Mouse (Mus musculus) olfactory bulb, adult 2 months (tissue): ENCODE results near the gene Coro1c. TPM values are rescaled to one million over a fixed set of nuclear protein-coding genes. Genes with fewer than 3 reads are reported as not detected.

Source experiments
- H3K27ac ChIP-seq: fragments of 200-500 bp; 2 replicates; pipeline ENCODE4 v1.5.1; 2012; ENCODE audit warnings: low read depth, low read length; ENCODE audit not compliant: insufficient read depth
- H3K4me1 ChIP-seq: fragments of 200-500 bp; 2 replicates; pipeline ENCODE4 v1.6.1; 2012; ENCODE audit warnings: low read length; ENCODE audit not compliant: control insufficient read depth, insufficient read depth
- H3K4me3 ChIP-seq: fragments of 200-500 bp; 2 replicates; pipeline ENCODE4 v1.5.1; 2012; ENCODE audit warnings: mild to moderate bottlenecking, low read depth, low read length, moderate library complexity; ENCODE audit not compliant: insufficient read depth
- CTCF ChIP-seq: fragments of 200-500 bp; IDR thresholded peaks from 2 replicates; pipeline ENCODE4 v1.5.1; 2012; ENCODE audit warnings: low read depth, mild to moderate bottlenecking, low read length, moderate library complexity; ENCODE audit not compliant: insufficient read depth
- POLR2A ChIP-seq: fragments of 200-500 bp; IDR thresholded peaks from 2 replicates; pipeline ENCODE4 v1.6.1; 2012; ENCODE audit warnings: mild to moderate bottlenecking, low read depth, low read length, moderate library complexity; ENCODE audit not compliant: insufficient read depth
- WGBS: fragments of 180-500 bp; shearing (Covaris S2); methylation state at CpG from one replicate; pipeline ENCODE4 v1.1.7; 2018; 5-methylcytosine and 5-hydroxymethylcytosine counted together
- polyA plus RNA-seq: library from polyadenylated mRNA; stranded (reverse); fragments of >200 nt; gene quantifications from 2 replicates; pipeline ENCODE4 v1.2.4, GENCODE M21; 2012; ENCODE audit warnings: low replicate concordance; ENCODE audit not compliant: missing spikeins, insufficient read depth, insufficient read length

Gene Coro1c
- polyA plus RNA-seq, 1 experiment = not detected

- peak; percentile 25; the same call in 1 of the 2 replicates for TF ChIP-seq CTCF
- no peak for TF ChIP-seq POLR2A
- H3K4me1 ChIP-seq = peaks cover 22% of the 10 kb centered on the region
- under 1% methylated on average over 69 of the region's 69 CpGs for WGBS
- H3K4me3 ChIP-seq = peak overlapping the region; percentile 87
- peak overlapping the region; percentile 68 for H3K27ac ChIP-seq
Observed at GRCm38 (mm10) chr5:113907786-113908567, 581 bp downstream of the Coro1c start.

DNA sequence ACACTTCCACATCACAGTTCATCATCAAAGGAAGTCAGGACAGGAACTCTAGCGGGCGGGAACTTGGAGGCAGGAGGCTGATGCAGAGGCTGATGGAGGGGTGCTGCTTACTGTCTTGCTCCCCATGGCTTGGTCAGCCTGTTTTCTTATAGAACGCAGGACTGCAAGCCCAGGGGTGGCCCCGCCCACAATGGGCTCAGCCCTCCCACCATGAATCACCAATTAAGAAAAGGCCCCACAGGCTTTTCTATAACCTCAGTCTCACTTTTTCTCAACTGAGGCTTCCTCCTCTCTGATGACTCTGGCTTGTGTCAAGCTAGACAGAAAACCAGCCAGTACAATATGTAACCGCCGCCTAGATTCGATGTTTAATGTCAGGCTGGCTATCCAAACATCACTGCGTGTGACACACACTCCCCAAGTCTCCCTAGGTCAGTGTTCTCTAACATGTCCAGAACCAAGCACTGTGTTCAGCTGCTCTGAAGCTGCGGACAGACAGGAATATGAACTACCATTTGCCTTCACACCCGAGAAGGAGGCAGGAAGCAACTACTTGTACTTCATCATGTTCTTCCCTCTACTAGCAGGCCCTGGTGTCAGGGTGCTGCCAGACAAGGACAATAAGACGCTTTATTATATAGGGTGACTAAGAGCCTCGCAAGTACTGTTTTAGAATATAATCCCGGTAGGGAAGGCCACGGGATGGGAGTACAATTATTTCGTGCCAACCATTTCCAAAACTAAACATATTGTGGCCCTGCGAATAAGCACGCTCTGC lies 1.4 kb downstream of the Coro1c start:
- peaks cover 23% of the 10 kb centered on the region for H3K4me1 ChIP-seq
- 10% methylated on average over 17 of the region's 17 CpGs for WGBS
- H3K27ac ChIP-seq = peak overlapping the region; percentile 68
- TF ChIP-seq CTCF (no peak), POLR2A (no peak)
- peak overlapping the region; percentile 87 for H3K4me3 ChIP-seq

GRCm38 (mm10) chr5:113904987-113905386 lies 3.6 kb downstream of the Coro1c start:
- H3K27ac ChIP-seq = no peak overlapping the region
- WGBS = 45% methylated on average over 4 of the region's 4 CpGs
- H3K4me3 ChIP-seq = no peak overlapping the region
- peaks cover 32% of the 10 kb centered on the region for H3K4me1 ChIP-seq
- TF ChIP-seq CTCF (no peak), POLR2A (no peak)

DNA sequence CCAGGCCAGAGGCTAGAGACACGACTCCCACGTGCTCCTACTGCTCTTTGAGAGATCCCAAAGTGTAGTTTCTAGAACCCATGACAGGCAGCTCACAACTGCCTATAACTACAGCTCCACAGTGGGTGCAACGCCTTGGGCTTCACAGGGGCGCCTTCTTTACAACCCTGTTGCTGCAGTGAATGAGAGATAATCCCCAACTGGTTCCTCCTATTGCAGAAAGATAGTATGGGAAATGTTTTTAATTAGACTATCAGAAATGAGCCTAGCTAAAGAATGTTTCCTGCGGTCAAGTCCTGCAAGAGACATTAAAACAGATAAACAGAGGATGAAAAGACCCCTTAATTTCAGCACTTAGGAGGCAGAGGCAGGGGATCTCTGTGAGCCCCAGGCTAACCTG lies 5.6 kb downstream of the Coro1c start:
- H3K27ac ChIP-seq = no peak overlapping the region
- WGBS = 87% methylated on average over 5 of the region's 5 CpGs
- TF ChIP-seq CTCF (no peak), POLR2A (no peak)
- no peak overlapping the region for H3K4me3 ChIP-seq
- peaks cover 40% of the 10 kb centered on the region for H3K4me1 ChIP-seq

DNA sequence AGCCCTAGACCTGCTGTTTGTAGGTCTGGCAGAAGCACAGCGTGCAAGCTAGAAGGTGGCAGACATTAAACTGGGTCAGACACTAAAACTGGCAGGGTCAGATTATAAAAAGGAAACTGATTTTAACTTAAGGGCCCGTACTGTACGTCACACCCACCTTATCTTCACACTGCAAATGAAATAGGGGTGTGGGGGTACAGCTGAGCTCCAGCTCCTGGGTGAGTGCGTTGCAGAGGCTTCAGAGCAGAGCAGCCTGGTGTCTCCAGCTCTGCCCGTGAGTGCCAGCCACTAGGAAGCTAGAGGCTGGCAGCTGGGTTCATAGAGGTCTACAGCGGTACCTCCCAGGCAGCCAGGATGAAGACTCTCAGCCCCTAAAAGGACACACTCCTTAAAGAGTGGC lies 6.5 kb downstream of the Coro1c start:
- H3K4me3 ChIP-seq = no peak overlapping the region
- no peak for TF ChIP-seq POLR2A
- no peak for TF ChIP-seq CTCF
- H3K4me1 ChIP-seq = peaks cover 47% of the 10 kb centered on the region
- 53% methylated on average over 6 of the region's 6 CpGs for WGBS
- no peak overlapping the region for H3K27ac ChIP-seq

DNA sequence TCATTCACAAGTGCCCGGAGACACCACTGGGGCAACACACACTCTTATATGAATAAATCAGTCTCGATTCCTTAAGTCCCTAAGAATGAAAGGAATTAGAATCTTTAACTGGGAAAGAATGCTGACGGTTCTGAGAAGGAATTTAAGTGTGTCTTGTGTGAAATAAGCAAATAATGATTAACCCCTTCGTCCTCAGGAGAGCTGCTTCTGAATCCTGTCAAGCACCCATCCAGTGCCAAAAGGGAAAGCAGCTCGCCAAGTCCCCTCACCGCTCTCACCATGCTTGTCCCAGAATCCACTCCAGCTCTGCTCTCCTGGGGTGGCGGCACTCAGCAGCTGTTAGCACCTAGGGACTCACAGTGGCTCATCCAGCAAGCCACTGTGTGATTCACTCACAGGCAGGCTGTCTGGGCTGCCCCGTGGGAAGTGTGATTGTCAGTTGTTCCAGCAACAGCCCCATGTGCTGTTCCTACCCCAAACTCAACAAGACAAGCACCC lies 7.4 kb downstream of the Coro1c start:
- Histone ChIP-seq H3K27ac (no peak overlapping the region), H3K4me1 (peaks cover 41% of the 10 kb centered on the region), H3K4me3 (no peak overlapping the region)
- 49% methylated on average over 8 of the region's 8 CpGs for WGBS
- TF ChIP-seq POLR2A (no peak), CTCF (no peak)

- no peak for TF ChIP-seq CTCF
- TF ChIP-seq POLR2A = no peak
- no peak overlapping the region for H3K4me3 ChIP-seq
- 82% methylated on average over 12 of the region's 12 CpGs for WGBS
- H3K27ac ChIP-seq = no peak overlapping the region
- H3K4me1 ChIP-seq = peaks cover 37% of the 10 kb centered on the region
Observed at GRCm38 (mm10) chr5:113899543-113899942, 9.0 kb downstream of the Coro1c start.

- Histone ChIP-seq H3K27ac (no peak overlapping the region), H3K4me1 (peaks cover 33% of the 10 kb centered on the region), H3K4me3 (no peak overlapping the region)
- TF ChIP-seq CTCF (no peak), POLR2A (no peak)
- WGBS = 73% methylated on average over 7 of the region's 7 CpGs
Observed at GRCm38 (mm10) chr5:113892005-113892404, 16.6 kb downstream of the Coro1c start.

DNA sequence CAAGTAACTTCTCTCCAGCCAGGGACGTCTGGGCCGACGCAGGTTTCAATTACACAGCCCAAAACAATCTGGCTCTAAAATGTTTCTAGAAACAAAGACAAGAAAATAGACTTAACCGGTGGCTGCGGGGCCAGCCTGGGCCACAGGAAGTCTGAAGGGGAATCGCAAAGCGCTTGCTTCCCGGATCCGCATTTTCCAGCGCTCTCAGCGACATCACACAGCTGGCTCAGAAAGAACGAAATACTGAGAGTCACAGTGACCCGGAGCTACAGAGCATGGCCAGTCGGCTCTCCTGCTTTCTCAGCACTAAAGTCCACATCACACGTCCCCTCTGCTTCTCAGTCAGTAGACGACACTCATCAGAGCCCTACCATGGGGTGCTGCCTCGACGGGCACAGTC lies 17.7 kb downstream of the Coro1c start:
- TF ChIP-seq POLR2A (no peak), CTCF (no peak)
- Histone ChIP-seq H3K4me1 (peaks cover 32% of the 10 kb centered on the region), H3K27ac (no peak overlapping the region), H3K4me3 (no peak overlapping the region)
- 75% methylated on average over 18 of the region's 18 CpGs for WGBS
